Mouse (Mus musculus): ENCODE results near the gene Mbnl1. TPM values are rescaled to one million over a fixed set of nuclear protein-coding genes. Genes with fewer than 3 reads are reported as not detected.

Mbnl1 gene
- polyA plus RNA-seq, 1 experiment from 2014 or later, result 71.7 TPM

GRCm38 (mm10) chr3:60513337-60513736, 40.7 kb downstream of the Mbnl1 start:
- peaks cover 37% of the 10 kb centered on the region for H3K4me1 ChIP-seq
- H3K27me3 ChIP-seq (ENCODE audit: insufficient read depth, poor library complexity, severe bottlenecking), result no peaks in the 10 kb centered on the region
- no peak for DNase-seq (ENCODE audit: low spot score)
- H3K4me3 ChIP-seq, result no peak overlapping the region
- H3K27ac ChIP-seq, result peak overlapping the region; percentile 33; the same call in 1 of the 2 replicates
- 68% methylated on average over 7 of the region's 7 CpGs for WGBS
- no peaks in the 10 kb centered on the region for H3K36me3 ChIP-seq
- H3K9me3 ChIP-seq, result no peaks in the 10 kb centered on the region

- 70% methylated on average over 2 of the region's 2 CpGs for WGBS
- DNase-seq (ENCODE audit: low spot score), result no peak
- Histone ChIP-seq H3K9me3 (no peaks in the 10 kb centered on the region), H3K4me1 (peaks cover 36% of the 10 kb centered on the region), H3K36me3 (no peaks in the 10 kb centered on the region), H3K27me3 (ENCODE audit: insufficient read depth, poor library complexity, severe bottlenecking) (no peaks in the 10 kb centered on the region), H3K4me3 (no peak overlapping the region), H3K27ac (peak overlapping the region; percentile 33; the same call in 1 of the 2 replicates)
Observed at GRCm38 (mm10) chr3:60513746-60514145, 41.1 kb downstream of the Mbnl1 start.

GRCm38 (mm10) chr3:60515430-60515829, 42.8 kb downstream of the Mbnl1 start:
- Histone ChIP-seq H3K27me3 (ENCODE audit: insufficient read depth, poor library complexity, severe bottlenecking) (no peaks in the 10 kb centered on the region), H3K9me3 (no peaks in the 10 kb centered on the region), H3K27ac (no peak overlapping the region), H3K4me1 (peaks cover 30% of the 10 kb centered on the region), H3K36me3 (no peaks in the 10 kb centered on the region), H3K4me3 (no peak overlapping the region)
- no peak for DNase-seq (ENCODE audit: low spot score)

GRCm38 (mm10) chr3:60516054-60516674, 43.5 kb downstream of the Mbnl1 start:
- no peaks in the 10 kb centered on the region for H3K9me3 ChIP-seq
- peak overlapping the region; percentile 66 for H3K27ac ChIP-seq
- no peaks in the 10 kb centered on the region for H3K27me3 ChIP-seq (ENCODE audit: insufficient read depth, poor library complexity, severe bottlenecking)
- no peaks in the 10 kb centered on the region for H3K36me3 ChIP-seq
- no peak for DNase-seq (ENCODE audit: low spot score)
- WGBS, result 39% methylated on average over 12 of the region's 12 CpGs
- H3K4me3 ChIP-seq, result no peak overlapping the region
- peaks cover 30% of the 10 kb centered on the region for H3K4me1 ChIP-seq

DNA sequence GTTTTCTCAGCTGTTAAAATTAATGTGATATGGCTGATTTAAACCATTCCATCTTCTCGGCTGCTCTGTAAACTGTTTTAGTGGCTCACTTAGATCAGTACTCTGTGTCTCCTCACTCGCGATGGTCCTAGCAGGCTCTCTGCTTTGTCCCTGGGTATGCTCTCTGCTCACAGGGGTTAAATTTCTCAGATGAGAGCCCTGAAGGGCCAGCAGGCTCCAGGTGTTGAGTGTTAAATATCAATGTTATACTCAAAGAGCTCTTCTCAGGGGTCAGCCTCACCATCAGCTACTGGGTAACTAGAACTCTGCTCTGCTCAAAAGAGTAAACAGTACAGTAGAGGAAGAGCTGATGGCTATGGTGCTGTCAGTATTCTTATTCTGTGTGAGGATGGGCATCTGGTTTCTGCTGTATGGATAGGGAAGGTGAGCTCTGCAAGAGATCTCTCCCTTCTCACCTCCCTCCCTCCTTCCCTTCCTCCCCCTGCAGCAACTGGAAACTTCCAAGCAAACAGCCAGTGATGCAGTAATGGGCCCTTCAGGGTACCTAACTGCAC, 44.7 kb downstream of the Mbnl1 start:
- peak overlapping the region; percentile 43; the same call in 1 of the 2 replicates for H3K27ac ChIP-seq
- H3K4me1 ChIP-seq, result peaks cover 33% of the 10 kb centered on the region
- no peak overlapping the region for H3K4me3 ChIP-seq
- no peaks in the 10 kb centered on the region for H3K27me3 ChIP-seq (ENCODE audit: insufficient read depth, poor library complexity, severe bottlenecking)
- H3K9me3 ChIP-seq, result no peaks in the 10 kb centered on the region
- H3K36me3 ChIP-seq, result no peaks in the 10 kb centered on the region
- no peak for DNase-seq (ENCODE audit: low spot score)
- WGBS, result 35% methylated on average over 3 of the region's 3 CpGs

GRCm38 (mm10) chr3:60519337-60519736, 46.7 kb downstream of the Mbnl1 start:
- Histone ChIP-seq H3K4me3 (no peak overlapping the region), H3K27me3 (ENCODE audit: insufficient read depth, poor library complexity, severe bottlenecking) (no peaks in the 10 kb centered on the region), H3K4me1 (peaks cover 33% of the 10 kb centered on the region), H3K9me3 (no peaks in the 10 kb centered on the region), H3K36me3 (no peaks in the 10 kb centered on the region), H3K27ac (no peak overlapping the region)
- WGBS, result 78% methylated on average over 3 of the region's 3 CpGs
- DNase-seq (ENCODE audit: low spot score), result no peak

GRCm38 (mm10) chr3:60524127-60524526, 51.5 kb downstream of the Mbnl1 start:
- Histone ChIP-seq H3K9me3 (no peaks in the 10 kb centered on the region), H3K27me3 (ENCODE audit: insufficient read depth, poor library complexity, severe bottlenecking) (no peaks in the 10 kb centered on the region), H3K36me3 (no peaks in the 10 kb centered on the region), H3K27ac (no peak overlapping the region), H3K4me1 (peaks cover 42% of the 10 kb centered on the region), H3K4me3 (no peak overlapping the region)
- WGBS, result 92% methylated on average over 1 of the region's 1 CpGs
- no peak for DNase-seq (ENCODE audit: low spot score)

GRCm38 (mm10) chr3:60531286-60531685, 58.7 kb downstream of the Mbnl1 start:
- Histone ChIP-seq H3K4me3 (no peak overlapping the region), H3K27me3 (ENCODE audit: insufficient read depth, poor library complexity, severe bottlenecking) (no peaks in the 10 kb centered on the region), H3K27ac (peak overlapping the region; percentile 67; the same call in 1 of the 2 replicates), H3K9me3 (no peaks in the 10 kb centered on the region), H3K36me3 (no peaks in the 10 kb centered on the region), H3K4me1 (peaks cover 44% of the 10 kb centered on the region)
- WGBS, result 77% methylated on average over 5 of the region's 5 CpGs
- no peak for DNase-seq (ENCODE audit: low spot score)

- DNase-seq (ENCODE audit: low spot score), result no peak
- 81% methylated on average over 2 of the region's 2 CpGs for WGBS
- Histone ChIP-seq H3K4me1 (peaks cover 41% of the 10 kb centered on the region), H3K27me3 (ENCODE audit: insufficient read depth, poor library complexity, severe bottlenecking) (no peaks in the 10 kb centered on the region), H3K36me3 (no peaks in the 10 kb centered on the region), H3K27ac (peak overlapping the region; percentile 67; the same call in 1 of the 2 replicates), H3K4me3 (no peak overlapping the region), H3K9me3 (no peaks in the 10 kb centered on the region)
Observed at GRCm38 (mm10) chr3:60531826-60532225, 59.2 kb downstream of the Mbnl1 start.

- peaks cover 17% of the 10 kb centered on the region; the same call in 1 of the 2 replicates for H3K4me1 ChIP-seq
- H3K36me3 ChIP-seq, result no peaks in the 10 kb centered on the region
- no peak overlapping the region for H3K4me3 ChIP-seq
- 47% methylated on average over 3 of the region's 3 CpGs for WGBS
- no peak for DNase-seq (ENCODE audit: low spot score)
- H3K9me3 ChIP-seq, result no peaks in the 10 kb centered on the region
- no peak overlapping the region for H3K27ac ChIP-seq
- H3K27me3 ChIP-seq (ENCODE audit: insufficient read depth, poor library complexity, severe bottlenecking), result no peaks in the 10 kb centered on the region
Observed at GRCm38 (mm10) chr3:60535224-60535623, 62.6 kb downstream of the Mbnl1 start.

DNA sequence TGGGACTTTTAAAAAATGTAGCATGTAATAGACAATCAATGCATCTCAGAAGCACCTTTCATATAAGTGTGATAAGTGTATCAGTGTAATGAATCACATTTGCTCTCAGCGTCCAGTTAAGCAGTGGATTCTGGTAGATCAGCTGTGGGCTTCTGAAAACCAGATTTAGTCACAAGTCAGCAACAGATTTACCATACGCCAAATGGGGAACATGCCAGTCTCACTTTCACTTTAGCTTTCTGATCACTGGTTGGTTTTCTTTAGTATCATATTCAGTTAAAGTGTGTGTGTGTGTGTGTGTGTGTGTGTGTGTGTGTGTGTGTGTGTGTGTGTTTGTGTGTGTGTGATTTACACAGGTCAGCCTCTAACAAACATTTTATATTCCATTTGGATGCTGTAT, 64.4 kb downstream of the Mbnl1 start:
- Histone ChIP-seq H3K36me3 (no peaks in the 10 kb centered on the region), H3K4me1 (peaks cover 17% of the 10 kb centered on the region; the same call in 1 of the 2 replicates), H3K9me3 (no peaks in the 10 kb centered on the region), H3K27ac (no peak overlapping the region), H3K4me3 (no peak overlapping the region), H3K27me3 (ENCODE audit: insufficient read depth, poor library complexity, severe bottlenecking) (no peaks in the 10 kb centered on the region)
- WGBS, result 85% methylated on average over 2 of the region's 2 CpGs
- no peak for DNase-seq (ENCODE audit: low spot score)

- WGBS, result 83% methylated on average over 3 of the region's 3 CpGs
- Histone ChIP-seq H3K36me3 (no peaks in the 10 kb centered on the region), H3K4me1 (peaks cover 20% of the 10 kb centered on the region; the same call in 1 of the 2 replicates), H3K27me3 (ENCODE audit: insufficient read depth, poor library complexity, severe bottlenecking) (no peaks in the 10 kb centered on the region), H3K27ac (no peak overlapping the region), H3K4me3 (no peak overlapping the region), H3K9me3 (no peaks in the 10 kb centered on the region)
- no peak for DNase-seq (ENCODE audit: low spot score)
Observed at GRCm38 (mm10) chr3:60538214-60538971, 65.8 kb downstream of the Mbnl1 start.

GRCm38 (mm10) chr3:60541121-60541520, 68.5 kb downstream of the Mbnl1 start:
- no peak for DNase-seq (ENCODE audit: low spot score)
- Histone ChIP-seq H3K4me1 (peaks cover 15% of the 10 kb centered on the region), H3K36me3 (no peaks in the 10 kb centered on the region), H3K27ac (no peak overlapping the region), H3K9me3 (no peaks in the 10 kb centered on the region), H3K27me3 (ENCODE audit: insufficient read depth, poor library complexity, severe bottlenecking) (no peaks in the 10 kb centered on the region), H3K4me3 (no peak overlapping the region)
- WGBS, result 58% methylated on average over 4 of the region's 4 CpGs

Data from heart, embryonic 10.5 days (tissue).